Mouse (Mus musculus): Measurements from ENCODE around the gene E2f2. TPM values are rescaled to one million over a fixed set of nuclear protein-coding genes. Genes with fewer than 3 reads are reported as not detected.

E2f2 gene
- polyA plus RNA-seq, 1 experiment from 2014 or later: 85.3 TPM

DNA sequence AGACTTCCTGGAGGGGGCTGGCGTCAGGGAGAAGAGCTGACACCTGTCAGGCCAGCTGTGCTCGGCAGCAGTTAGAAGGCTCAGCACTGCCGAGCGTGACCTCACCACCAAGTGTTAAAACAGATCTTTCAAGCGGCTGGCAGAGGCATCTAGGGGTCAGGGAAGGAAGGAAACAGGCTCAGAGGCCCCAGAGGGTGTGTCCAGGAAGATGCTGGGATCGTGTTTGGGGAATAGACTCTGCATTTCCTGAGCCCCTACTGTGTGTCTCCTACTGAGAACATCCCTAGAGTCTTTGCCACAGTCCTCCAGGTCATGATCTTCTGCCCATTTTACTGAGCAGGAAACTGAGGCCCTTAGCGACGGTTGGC is 5.0 kb downstream of the E2f2 start:
- Histone ChIP-seq H3K9me3 (replicated peaks) (no peaks in the 10 kb centered on the region), H3K9ac (peak overlapping the region; percentile 98), H3K36me3 (replicated peaks) (peaks cover 74% of the 10 kb centered on the region), H3K27ac (replicated peaks) (peak overlapping the region; percentile 99), H3K27me3 (no peaks in the 10 kb centered on the region), H3K4me1 (replicated peaks) (peaks cover 89% of the 10 kb centered on the region), H3K4me3 (replicated peaks) (peak overlapping the region; percentile 93), H3K4me2 (peak overlapping the region; percentile 85)
- ATAC-seq (ENCODE audit: insufficient read depth): no peak
- 16% methylated on average over 8 of the region's 8 CpGs for WGBS (ENCODE audit: insufficient replicate concordance)

DNA sequence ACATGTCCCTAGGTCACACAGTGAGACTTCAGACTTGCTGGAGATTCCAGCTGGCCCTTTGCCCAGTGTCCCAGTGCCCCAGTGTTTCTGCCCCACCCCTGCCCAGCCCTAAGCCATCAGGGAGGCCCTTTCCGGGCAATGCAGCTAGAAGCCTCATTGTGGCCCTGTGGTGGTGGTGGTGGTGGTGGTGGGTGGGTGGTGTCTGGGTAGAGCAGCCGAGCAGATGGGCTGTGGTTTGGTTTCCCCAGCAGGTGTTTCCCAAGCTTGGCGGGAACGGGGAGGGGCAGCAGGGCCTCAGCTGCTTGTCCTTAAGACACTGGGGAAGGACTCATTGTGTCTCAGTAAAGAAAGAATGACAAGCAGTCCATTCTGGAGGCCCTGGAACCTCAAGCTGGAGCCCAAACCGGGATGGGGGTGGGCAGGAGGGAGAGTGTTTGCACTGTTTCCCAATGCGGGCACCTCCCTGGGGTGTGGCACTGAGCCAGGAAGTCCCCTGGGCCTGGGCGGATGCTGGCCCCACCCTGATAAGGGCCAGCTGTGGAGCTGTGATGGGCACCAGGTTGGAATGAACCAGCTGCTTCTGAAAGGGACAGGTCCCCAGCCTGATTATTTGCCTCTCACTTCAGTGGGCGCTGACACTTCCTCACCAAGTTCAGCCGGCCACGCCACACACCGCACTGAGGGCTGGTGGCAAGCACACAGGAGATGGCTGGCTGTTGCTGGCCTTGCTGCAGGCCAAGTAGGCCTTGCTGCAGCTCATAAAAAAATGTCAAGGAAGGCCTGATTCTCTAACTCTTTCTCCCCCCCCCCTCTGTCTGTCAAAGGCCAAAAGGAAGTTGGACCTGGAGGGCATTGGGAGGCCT is 5.6 kb downstream of the E2f2 start:
- peaks cover 80% of the 10 kb centered on the region for H3K36me3 ChIP-seq (replicated peaks)

DNA sequence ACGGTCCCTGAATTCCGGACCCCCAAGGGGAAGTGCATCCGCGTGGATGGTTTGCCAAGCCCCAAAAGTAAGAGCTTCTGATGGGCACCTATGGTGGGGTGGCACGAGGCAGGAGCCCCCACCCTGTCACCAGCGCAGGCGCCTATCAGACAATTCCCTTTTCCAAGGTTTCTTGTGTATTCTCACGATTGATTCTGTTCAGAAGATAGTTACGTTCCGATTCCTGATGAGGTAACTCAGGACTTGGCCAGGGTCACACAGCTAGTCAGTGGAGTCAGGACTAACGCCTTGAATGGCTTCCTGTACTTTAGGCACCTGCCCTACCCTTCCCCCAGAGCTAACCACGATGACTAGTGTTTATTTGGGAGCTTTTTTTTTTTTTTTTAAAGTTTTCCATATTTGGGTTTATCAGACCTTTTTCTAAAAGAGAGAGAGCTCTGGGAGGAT is 6.3 kb downstream of the E2f2 start:
- H3K36me3 ChIP-seq (replicated peaks): peaks cover 87% of the 10 kb centered on the region
- H3K9ac ChIP-seq: peak overlapping the region; percentile 98
- no peak for ATAC-seq (ENCODE audit: insufficient read depth)
- no peaks in the 10 kb centered on the region for H3K27me3 ChIP-seq
- H3K27ac ChIP-seq (replicated peaks): peak overlapping the region; percentile 99
- peak overlapping the region; percentile 93 for H3K4me3 ChIP-seq (replicated peaks)
- peaks cover 96% of the 10 kb centered on the region for H3K4me1 ChIP-seq (replicated peaks)
- 22% methylated on average over 12 of the region's 12 CpGs for WGBS (ENCODE audit: insufficient replicate concordance)
- no peaks in the 10 kb centered on the region for H3K9me3 ChIP-seq (replicated peaks)
- peak overlapping the region; percentile 85 for H3K4me2 ChIP-seq

More for the DNA sequence above, 5.6 kb downstream of the E2f2 start:
- no peaks in the 10 kb centered on the region for H3K9me3 ChIP-seq (replicated peaks)
- H3K27ac ChIP-seq (replicated peaks): peak overlapping the region; percentile 99
- H3K4me1 ChIP-seq (replicated peaks): peaks cover 95% of the 10 kb centered on the region
- no peaks in the 10 kb centered on the region for H3K27me3 ChIP-seq
- 11% methylated on average over 11 of the region's 11 CpGs for WGBS (ENCODE audit: insufficient replicate concordance)
- ATAC-seq (ENCODE audit: insufficient read depth): peak; percentile 82
- H3K9ac ChIP-seq: peak overlapping the region; percentile 98
- H3K4me2 ChIP-seq: peak overlapping the region; percentile 85
- peak overlapping the region; percentile 93 for H3K4me3 ChIP-seq (replicated peaks)

- no peak for ATAC-seq (ENCODE audit: insufficient read depth)
- peak overlapping the region; percentile 99 for H3K27ac ChIP-seq (replicated peaks)
Observed at GRCm38 (mm10) chr4:136179456-136179855, 7.3 kb downstream of the E2f2 start.

GRCm38 (mm10) chr4:136179998-136180397 is 7.8 kb downstream of the E2f2 start:
- Histone ChIP-seq H3K27ac (replicated peaks) (peak overlapping the region; percentile 99), H3K4me3 (replicated peaks) (peak overlapping the region; percentile 93), H3K4me2 (peak overlapping the region; percentile 85), H3K9ac (peak overlapping the region; percentile 98), H3K27me3 (no peaks in the 10 kb centered on the region), H3K36me3 (replicated peaks) (peaks cover 91% of the 10 kb centered on the region), H3K4me1 (replicated peaks) (peaks cover 96% of the 10 kb centered on the region), H3K9me3 (replicated peaks) (no peaks in the 10 kb centered on the region)
- peak; percentile 27 for ATAC-seq (ENCODE audit: insufficient read depth)
- WGBS (ENCODE audit: insufficient replicate concordance): 8% methylated on average over 15 of the region's 15 CpGs

More at GRCm38 (mm10) chr4:136179456-136179855, 7.3 kb downstream of the E2f2 start:
- H3K9me3 ChIP-seq (replicated peaks): no peaks in the 10 kb centered on the region
- H3K4me1 ChIP-seq (replicated peaks): peaks cover 97% of the 10 kb centered on the region
- peak overlapping the region; percentile 85 for H3K4me2 ChIP-seq
- H3K9ac ChIP-seq: peak overlapping the region; percentile 98
- 61% methylated on average over 7 of the region's 7 CpGs for WGBS (ENCODE audit: insufficient replicate concordance)
- no peaks in the 10 kb centered on the region for H3K27me3 ChIP-seq
- H3K4me3 ChIP-seq (replicated peaks): peak overlapping the region; percentile 93
- peaks cover 90% of the 10 kb centered on the region for H3K36me3 ChIP-seq (replicated peaks)

GRCm38 (mm10) chr4:136180408-136181330 is 8.5 kb downstream of the E2f2 start:
- H3K27me3 ChIP-seq: no peaks in the 10 kb centered on the region
- peak overlapping the region; percentile 93 for H3K4me3 ChIP-seq (replicated peaks)
- H3K27ac ChIP-seq (replicated peaks): peak overlapping the region; percentile 99
- peaks cover 96% of the 10 kb centered on the region for H3K4me1 ChIP-seq (replicated peaks)
- H3K36me3 ChIP-seq (replicated peaks): peaks cover 91% of the 10 kb centered on the region
- no peaks in the 10 kb centered on the region for H3K9me3 ChIP-seq (replicated peaks)
- 36% methylated on average over 23 of the region's 23 CpGs for WGBS (ENCODE audit: insufficient replicate concordance)
- ATAC-seq (ENCODE audit: insufficient read depth): peak; percentile 62
- peak overlapping the region; percentile 85 for H3K4me2 ChIP-seq
- H3K9ac ChIP-seq: peak overlapping the region; percentile 98

- 29% methylated on average over 12 of the region's 12 CpGs for WGBS (ENCODE audit: insufficient replicate concordance)
- Histone ChIP-seq H3K36me3 (replicated peaks) (peaks cover 91% of the 10 kb centered on the region), H3K27me3 (no peaks in the 10 kb centered on the region), H3K4me1 (replicated peaks) (peaks cover 96% of the 10 kb centered on the region), H3K4me3 (replicated peaks) (peak overlapping the region; percentile 93), H3K9ac (peak overlapping the region; percentile 35), H3K4me2 (peak overlapping the region; percentile 85), H3K27ac (replicated peaks) (peak overlapping the region; percentile 99), H3K9me3 (replicated peaks) (no peaks in the 10 kb centered on the region)
- ATAC-seq (ENCODE audit: insufficient read depth): no peak
Observed at GRCm38 (mm10) chr4:136181367-136181766, 9.2 kb downstream of the E2f2 start.

DNA sequence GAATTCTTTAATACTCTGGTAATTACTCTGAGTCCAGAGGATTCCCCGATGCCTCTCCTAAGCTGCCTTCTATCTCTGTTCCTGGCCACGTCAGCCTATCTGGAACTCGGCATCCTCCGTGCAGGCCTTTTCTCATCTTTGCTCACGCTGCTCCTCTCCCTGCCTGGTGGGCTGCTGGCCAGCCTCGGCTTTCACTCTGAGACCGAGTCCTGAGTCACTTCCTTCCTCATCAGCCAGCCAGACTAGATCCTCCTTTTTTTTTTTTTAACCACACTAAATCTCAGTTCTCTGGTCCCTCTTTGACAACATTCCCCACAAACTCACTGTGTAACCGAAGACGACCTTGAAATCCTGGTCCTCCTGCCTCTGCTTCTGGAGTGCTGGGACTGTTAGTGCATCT is 13.2 kb downstream of the E2f2 start:
- H3K9ac ChIP-seq: 0 out of 2 replicates have a peak overlapping the region, but pooled peaks have one; percentile 5
- no peaks in the 10 kb centered on the region for H3K9me3 ChIP-seq (replicated peaks)
- WGBS (ENCODE audit: insufficient replicate concordance): 37% methylated on average over 9 of the region's 9 CpGs
- ATAC-seq (ENCODE audit: insufficient read depth): no peak
- H3K36me3 ChIP-seq (replicated peaks): peaks cover 98% of the 10 kb centered on the region
- no peak overlapping the region for H3K4me3 ChIP-seq (replicated peaks)
- H3K4me2 ChIP-seq: peak overlapping the region; percentile 16; the same call in 1 of the 2 replicates
- H3K27me3 ChIP-seq: no peaks in the 10 kb centered on the region
- peaks cover 95% of the 10 kb centered on the region for H3K4me1 ChIP-seq (replicated peaks)
- H3K27ac ChIP-seq (replicated peaks): peak overlapping the region; percentile 95

DNA sequence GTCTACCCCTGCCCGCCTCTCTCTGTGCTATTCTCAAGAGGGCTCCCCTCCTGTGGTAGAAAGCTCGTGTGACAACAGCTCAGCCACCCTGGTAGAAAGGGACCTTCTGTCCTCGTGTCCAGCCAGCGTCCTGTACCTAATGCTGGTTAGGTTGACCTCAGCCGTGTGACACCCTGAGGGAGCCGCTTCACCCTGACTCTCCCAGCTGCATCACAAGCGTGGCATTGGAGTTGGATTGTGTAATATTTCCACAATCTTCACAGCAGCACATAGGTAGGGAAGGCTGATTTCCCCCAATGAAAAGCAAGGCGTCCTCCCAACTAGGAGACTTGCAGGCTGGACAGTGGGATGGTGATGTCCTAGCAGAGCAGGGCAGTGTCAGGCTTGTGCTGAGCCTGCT is 14.1 kb downstream of the E2f2 start:
- H3K4me3 ChIP-seq (replicated peaks): no peak overlapping the region
- H3K4me2 ChIP-seq: peak overlapping the region; percentile 40
- no peak overlapping the region for H3K9ac ChIP-seq
- H3K36me3 ChIP-seq (replicated peaks): peaks cover 98% of the 10 kb centered on the region
- H3K27me3 ChIP-seq: no peaks in the 10 kb centered on the region
- ATAC-seq (ENCODE audit: insufficient read depth): no peak
- H3K4me1 ChIP-seq (replicated peaks): peaks cover 95% of the 10 kb centered on the region
- 77% methylated on average over 8 of the region's 8 CpGs for WGBS (ENCODE audit: insufficient replicate concordance)
- no peaks in the 10 kb centered on the region for H3K9me3 ChIP-seq (replicated peaks)
- peak overlapping the region; percentile 95 for H3K27ac ChIP-seq (replicated peaks)

DNA sequence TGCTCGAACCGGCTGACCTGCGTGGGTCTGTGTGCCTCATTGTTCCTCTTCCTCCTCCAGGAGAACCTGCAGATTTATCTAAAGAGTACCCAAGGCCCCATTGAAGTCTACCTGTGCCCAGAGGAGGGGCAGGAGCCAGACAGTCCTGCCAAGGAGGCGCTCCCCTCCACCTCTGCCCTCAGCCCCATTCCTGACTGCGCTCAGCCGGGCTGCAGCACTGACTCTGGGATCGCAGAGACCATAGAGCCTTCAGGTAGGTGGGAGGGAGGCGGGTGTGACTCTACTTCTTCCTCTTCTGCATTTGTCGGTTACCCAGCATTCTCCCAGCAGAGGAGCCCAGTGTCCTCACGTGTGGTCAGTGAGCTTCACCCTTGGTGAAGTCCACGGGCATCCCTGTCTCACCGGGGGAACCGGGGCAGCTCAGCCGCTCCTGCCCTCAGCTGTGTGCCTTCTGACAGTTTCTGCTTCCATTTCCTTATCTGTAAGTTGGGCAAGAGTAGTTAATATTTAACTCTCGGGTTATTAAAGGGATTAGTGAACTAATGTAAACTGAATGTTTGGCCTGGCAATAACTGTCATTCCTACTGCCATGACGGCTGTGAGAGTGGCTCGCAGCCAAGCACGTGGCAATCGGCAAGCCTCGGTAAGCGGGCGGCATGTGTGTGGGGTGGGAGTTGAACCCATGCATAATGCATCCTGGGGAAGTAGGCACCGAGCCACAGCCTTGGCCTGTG is 14.7 kb downstream of the E2f2 start:
- no peak for ATAC-seq (ENCODE audit: insufficient read depth)
- Histone ChIP-seq H3K36me3 (replicated peaks) (peaks cover 98% of the 10 kb centered on the region), H3K9me3 (replicated peaks) (no peaks in the 10 kb centered on the region)

More for the DNA sequence above, 14.7 kb downstream of the E2f2 start:
- H3K4me1 ChIP-seq (replicated peaks): peaks cover 96% of the 10 kb centered on the region
- H3K9ac ChIP-seq: 0 out of 2 replicates have a peak overlapping the region, but pooled peaks have one; percentile 28
- H3K4me2 ChIP-seq: peak overlapping the region; percentile 40
- H3K27me3 ChIP-seq: no peaks in the 10 kb centered on the region
- H3K27ac ChIP-seq (replicated peaks): peak overlapping the region; percentile 95
- H3K4me3 ChIP-seq (replicated peaks): no peak overlapping the region
- WGBS (ENCODE audit: insufficient replicate concordance): 79% methylated on average over 23 of the region's 23 CpGs
